Mouse (Mus musculus): ENCODE data around the gene Gp9. TPM values are rescaled to one million over a fixed set of nuclear protein-coding genes. Genes with fewer than 3 reads are reported as not detected.
A peak's percentile ranks its signal among the peaks of the same experiment; 100 is the strongest.

Gp9 gene
- polyA plus RNA-seq, 1 experiment from 2014 or later, result 2.7 TPM

- under 1% methylated on average over 42 of the region's 56 CpGs for WGBS
- H3K27me3 ChIP-seq, result no peaks in the 10 kb centered on the region
- peak within 1 kb of the TSS; percentile 73 for H3K4me3 ChIP-seq (replicated peaks)
- peak within 1 kb of the TSS; percentile 78 for H3K27ac ChIP-seq
- H3K36me3 ChIP-seq, result peaks cover 36% of the 10 kb centered on the region
- H3K4me1 ChIP-seq (replicated peaks), result peaks cover 8% of the 10 kb centered on the region; the same call in 1 of the 2 replicates
- peak; percentile 94 for ATAC-seq (ENCODE audit: insufficient number of reproducible peaks, insufficient read depth, low FRiP score, low TSS enrichment, low read depth)
- H3K9me3 ChIP-seq, result no peaks in the 10 kb centered on the region
- peak within 1 kb of the TSS; percentile 93 for H3K4me2 ChIP-seq
- H3K9ac ChIP-seq (replicated peaks), result peak within 1 kb of the TSS; percentile 78
Measured at GRCm38 (mm10) chr6:87811675-87812338, 33.9 kb downstream of the Gp9 start, which contains the start of gene Rab43. Gene Rab43, minus strand, starts transcription at chr6:87812164.

DNA sequence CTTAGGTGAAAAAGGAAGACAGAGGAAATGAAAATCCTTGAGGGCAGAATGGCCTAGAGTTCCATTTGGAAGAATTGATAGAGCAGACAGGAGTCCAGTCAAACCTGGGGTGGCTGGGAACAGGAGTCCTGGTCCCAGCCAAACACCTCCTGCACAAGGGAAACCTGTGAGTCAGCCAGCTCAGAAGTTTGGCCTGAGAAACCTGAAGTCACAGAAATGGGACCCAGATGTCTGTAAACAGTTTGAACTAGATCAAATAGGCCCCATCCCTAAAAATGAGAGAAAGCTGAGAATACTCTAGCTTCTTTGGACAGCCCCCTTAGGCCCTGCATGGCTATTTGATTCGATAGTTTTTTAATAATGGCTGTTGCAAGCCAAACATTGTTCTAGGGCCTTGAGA lies 34.8 kb downstream of the Gp9 start:
- Histone ChIP-seq H3K36me3 (peaks cover 45% of the 10 kb centered on the region), H3K4me3 (replicated peaks) (peak overlapping the region; percentile 73; the same call in 1 of the 2 replicates), H3K4me1 (replicated peaks) (peaks cover 8% of the 10 kb centered on the region; the same call in 1 of the 2 replicates), H3K9me3 (no peaks in the 10 kb centered on the region), H3K4me2 (peak overlapping the region; percentile 93), H3K27ac (no peak overlapping the region), H3K27me3 (no peaks in the 10 kb centered on the region), H3K9ac (replicated peaks) (no peak overlapping the region)
- WGBS, result 86% methylated on average over 1 of the region's 1 CpGs
- no peak for ATAC-seq (ENCODE audit: insufficient number of reproducible peaks, insufficient read depth, low FRiP score, low TSS enrichment, low read depth)

DNA sequence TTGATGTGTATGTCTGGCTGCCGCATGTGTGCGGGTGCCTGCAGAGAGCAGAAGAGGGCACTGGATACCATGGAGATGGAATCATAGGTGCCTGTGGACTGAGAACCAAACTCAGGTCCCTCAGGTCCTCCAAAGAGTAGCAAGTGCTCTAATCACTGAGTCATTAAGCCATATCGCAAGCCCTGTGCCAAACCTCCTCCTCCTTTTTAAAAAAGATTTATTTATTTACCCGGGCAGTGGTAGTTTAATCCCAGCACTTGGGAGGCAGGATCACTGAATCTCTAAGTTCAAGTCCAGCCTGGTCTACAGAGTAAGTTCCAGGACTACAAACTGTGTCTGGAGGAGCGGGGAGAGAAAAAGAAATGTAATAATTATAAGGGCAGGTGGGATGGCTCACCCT lies 36.6 kb downstream of the Gp9 start:
- Histone ChIP-seq H3K9ac (replicated peaks) (no peak overlapping the region), H3K36me3 (peaks cover 63% of the 10 kb centered on the region)

DNA sequence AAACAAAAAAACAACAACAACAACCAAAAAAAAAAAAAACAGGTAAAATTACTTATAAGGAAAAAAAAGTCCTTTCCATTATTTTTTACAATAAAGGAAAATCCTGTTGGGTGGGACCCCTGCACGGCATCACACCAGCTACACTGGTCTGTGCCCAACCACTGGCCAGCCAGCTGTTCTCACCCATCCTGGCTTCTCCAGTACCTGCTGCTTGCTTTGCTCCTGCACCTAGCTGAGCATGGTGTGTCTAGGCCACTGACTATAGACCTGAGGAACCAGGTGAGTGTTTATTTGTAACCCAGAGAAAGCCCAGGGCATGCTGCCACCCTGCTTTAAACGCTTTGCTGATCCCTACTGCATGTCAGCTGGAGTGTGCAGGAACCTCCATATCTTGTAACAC lies 42.5 kb downstream of the Gp9 start:
- WGBS, result 95% methylated on average over 2 of the region's 2 CpGs
- Histone ChIP-seq H3K36me3 (peaks cover 97% of the 10 kb centered on the region), H3K4me3 (replicated peaks) (no peak overlapping the region), H3K9ac (replicated peaks) (no peak overlapping the region), H3K27ac (no peak overlapping the region), H3K4me1 (replicated peaks) (no peaks in the 10 kb centered on the region), H3K4me2 (no peak overlapping the region), H3K27me3 (no peaks in the 10 kb centered on the region), H3K9me3 (no peaks in the 10 kb centered on the region)
- no peak for ATAC-seq (ENCODE audit: insufficient number of reproducible peaks, insufficient read depth, low FRiP score, low TSS enrichment, low read depth)

More for the DNA sequence above, 36.6 kb downstream of the Gp9 start:
- Histone ChIP-seq H3K4me1 (replicated peaks) (peaks cover 8% of the 10 kb centered on the region; the same call in 1 of the 2 replicates), H3K27ac (no peak overlapping the region), H3K4me2 (no peak overlapping the region), H3K4me3 (replicated peaks) (no peak overlapping the region), H3K9me3 (no peaks in the 10 kb centered on the region), H3K27me3 (no peaks in the 10 kb centered on the region)
- 85% methylated on average over 5 of the region's 5 CpGs for WGBS
- ATAC-seq (ENCODE audit: insufficient number of reproducible peaks, insufficient read depth, low FRiP score, low TSS enrichment, low read depth), result no peak

Other genes starting within 250 kb of the Gp9 start
- gene Arhgap25, start 244.8 kb upstream of the Gp9 start, polyA plus RNA-seq (2016; fragmentation: Nextera tagmentation; extraction: Ambion mirVana), result 2.8 and 4.0 TPM in 2 replicates
- gene Prokr1, start 187.3 kb upstream of the Gp9 start, polyA plus RNA-seq (2016; fragmentation: Nextera tagmentation; extraction: Ambion mirVana), result 1.7 TPM in 2 replicates
- 13.0 and 13.8 TPM in 2 replicates for gene Aplf, start 105.9 kb upstream of the Gp9 start, polyA plus RNA-seq (2016; fragmentation: Nextera tagmentation; extraction: Ambion mirVana)
- gene Efcc1, start 47.2 kb upstream of the Gp9 start, polyA plus RNA-seq (2016; fragmentation: Nextera tagmentation; extraction: Ambion mirVana), result 0.36 and 0.38 TPM in 2 replicates
- gene Rab43, start 34.1 kb downstream of the Gp9 start, polyA plus RNA-seq (2016; fragmentation: Nextera tagmentation; extraction: Ambion mirVana), result 8.8 and 10.0 TPM in 2 replicates
- 4.6 and 4.7 TPM in 2 replicates for gene Gm45140, start 57.7 kb downstream of the Gp9 start, polyA plus RNA-seq (2016; fragmentation: Nextera tagmentation; extraction: Ambion mirVana)
- gene Isy1, start 60.7 kb downstream of the Gp9 start, polyA plus RNA-seq (2016; fragmentation: Nextera tagmentation; extraction: Ambion mirVana), result 62.2 and 67.4 TPM in 2 replicates
- 1,117 and 1,149 TPM in 2 replicates for gene Cnbp, start 73.0 kb downstream of the Gp9 start, polyA plus RNA-seq (2016; fragmentation: Nextera tagmentation; extraction: Ambion mirVana)
- 169 and 178 TPM in 2 replicates for gene Copg1, start 109.7 kb downstream of the Gp9 start, polyA plus RNA-seq (2016; fragmentation: Nextera tagmentation; extraction: Ambion mirVana)
- 71.9 and 72.1 TPM in 2 replicates for gene Hmces, start 135.9 kb downstream of the Gp9 start, polyA plus RNA-seq (2016; fragmentation: Nextera tagmentation; extraction: Ambion mirVana)
- gene H1fx, start 203.6 kb downstream of the Gp9 start, polyA plus RNA-seq (2016; fragmentation: Nextera tagmentation; extraction: Ambion mirVana), result 72.9 and 129 TPM in 2 replicates